Mouse (Mus musculus): ENCODE data around the gene Tmem189. TPM values are rescaled to one million over a fixed set of nuclear protein-coding genes. Genes with fewer than 3 reads are reported as not detected.
A peak's percentile ranks its signal among the peaks of the same experiment; 100 is the strongest.

The Tmem189 gene
- polyA plus RNA-seq, 1 experiment from 2014 or later, result 31.5 TPM

DNA sequence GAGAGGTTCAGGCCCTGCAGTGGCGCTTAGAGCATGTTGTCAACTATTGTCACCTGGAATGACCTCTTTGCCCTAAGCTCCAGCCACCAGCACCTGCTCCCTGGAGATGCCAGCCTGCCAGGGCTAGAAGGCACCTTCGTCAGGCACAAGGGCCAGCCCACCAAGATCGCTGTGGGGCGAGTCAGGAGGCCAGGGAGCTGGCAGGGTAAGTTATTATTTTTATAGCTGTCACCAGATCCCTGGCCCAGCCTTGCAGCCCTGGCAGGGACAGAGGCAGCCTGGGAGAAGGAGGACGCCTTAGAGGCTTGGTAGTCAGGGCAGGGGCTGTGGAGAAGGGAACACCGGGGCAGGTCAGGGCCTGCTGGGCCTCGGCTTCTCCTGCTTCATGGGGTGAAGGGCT, 6.5 kb upstream of the Tmem189 start:
- H3K27ac ChIP-seq (replicated peaks), result no peak overlapping the region
- H3K4me2 ChIP-seq (replicated peaks), result no peak overlapping the region
- H3K27me3 ChIP-seq, result peaks cover 4% of the 10 kb centered on the region; the same call in 1 of the 2 replicates
- no peaks in the 10 kb centered on the region for H3K36me3 ChIP-seq
- no peaks in the 10 kb centered on the region for H3K9me3 ChIP-seq
- no peaks in the 10 kb centered on the region for H3K4me1 ChIP-seq
- H3K4me3 ChIP-seq, result no peak overlapping the region
- 89% methylated on average over 7 of the region's 7 CpGs for WGBS
- ATAC-seq (replicated peaks), result no peak
- H3K9ac ChIP-seq (replicated peaks), result no peak overlapping the region

DNA sequence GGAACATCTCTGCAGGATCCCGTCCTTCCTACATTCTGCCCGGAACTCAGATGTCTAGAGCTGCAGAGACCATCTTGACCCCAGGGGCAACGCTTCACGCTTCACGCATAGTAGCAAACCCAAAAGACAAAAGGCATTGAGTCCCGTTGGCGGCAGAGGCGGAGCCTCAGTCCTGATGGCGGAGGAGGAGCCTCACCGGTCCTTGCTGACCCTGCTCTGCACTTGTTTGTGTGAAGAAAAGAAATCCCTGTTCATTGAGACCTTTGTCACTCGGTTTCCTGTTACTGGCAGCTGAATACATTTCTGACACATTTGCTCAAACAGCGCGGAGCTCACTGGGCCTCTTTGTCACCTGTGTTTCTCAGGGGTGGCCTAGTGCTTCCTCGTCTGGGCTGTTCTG, 5.9 kb upstream of the Tmem189 start:
- Histone ChIP-seq H3K4me3 (no peak overlapping the region), H3K9ac (replicated peaks) (no peak overlapping the region), H3K4me2 (replicated peaks) (no peak overlapping the region), H3K27me3 (peaks cover 10% of the 10 kb centered on the region), H3K36me3 (no peaks in the 10 kb centered on the region), H3K9me3 (no peaks in the 10 kb centered on the region), H3K27ac (replicated peaks) (no peak overlapping the region), H3K4me1 (no peaks in the 10 kb centered on the region)
- ATAC-seq (replicated peaks), result no peak
- WGBS, result 74% methylated on average over 14 of the region's 14 CpGs

DNA sequence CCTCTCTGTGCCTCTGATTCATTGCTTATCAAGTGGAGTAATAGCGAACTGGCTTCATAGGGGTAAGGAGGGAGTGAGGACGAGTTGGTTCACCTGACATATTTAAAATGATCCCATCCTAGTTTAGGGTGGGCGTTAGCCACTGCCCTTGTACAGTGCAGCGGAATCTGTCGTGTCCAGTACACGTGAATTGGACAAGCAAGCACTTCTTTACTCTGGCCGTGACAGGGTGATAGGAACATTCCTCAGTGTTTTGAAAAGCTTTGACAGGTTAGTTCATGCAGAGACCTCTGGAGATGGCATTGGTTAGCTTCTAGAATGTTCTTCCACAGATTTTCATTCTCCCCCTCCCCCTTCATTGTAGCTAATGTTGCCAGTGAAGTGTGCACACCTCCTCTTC, 5.3 kb upstream of the Tmem189 start:
- H3K36me3 ChIP-seq, result no peaks in the 10 kb centered on the region
- no peaks in the 10 kb centered on the region for H3K9me3 ChIP-seq
- H3K9ac ChIP-seq (replicated peaks), result no peak overlapping the region
- H3K27ac ChIP-seq (replicated peaks), result no peak overlapping the region
- 97% methylated on average over 7 of the region's 7 CpGs for WGBS
- H3K4me1 ChIP-seq, result peaks cover under 1% of the 10 kb centered on the region
- H3K4me3 ChIP-seq, result no peak overlapping the region
- H3K4me2 ChIP-seq (replicated peaks), result no peak overlapping the region
- ATAC-seq (replicated peaks), result no peak
- H3K27me3 ChIP-seq, result peaks cover 13% of the 10 kb centered on the region

DNA sequence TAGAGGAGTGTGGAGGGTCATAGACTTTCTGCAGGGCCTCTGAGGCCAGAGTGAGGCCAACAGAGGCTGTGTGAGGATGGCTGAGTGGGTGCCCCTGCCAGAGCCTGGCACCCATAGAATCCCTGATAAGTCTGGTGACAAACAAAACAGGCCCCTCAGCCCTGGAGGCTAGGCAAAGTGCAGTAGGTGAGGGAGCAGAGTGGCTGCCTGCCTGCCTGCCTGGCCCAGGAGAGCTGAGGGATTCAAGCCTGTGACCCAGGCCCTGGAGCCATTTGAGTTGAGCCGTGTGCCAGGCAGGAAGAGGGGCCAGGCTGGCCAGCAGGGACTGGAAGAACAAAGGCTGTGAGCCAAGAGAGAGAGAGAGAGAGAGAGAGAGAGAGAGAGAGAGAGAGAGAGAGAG, 4.6 kb upstream of the Tmem189 start:
- H3K36me3 ChIP-seq, result no peaks in the 10 kb centered on the region
- H3K4me1 ChIP-seq, result peaks cover 8% of the 10 kb centered on the region
- WGBS, result 79% methylated on average over 1 of the region's 1 CpGs
- H3K9me3 ChIP-seq, result no peaks in the 10 kb centered on the region
- no peak overlapping the region for H3K4me3 ChIP-seq
- ATAC-seq (replicated peaks), result no peak
- H3K4me2 ChIP-seq (replicated peaks), result no peak overlapping the region
- H3K9ac ChIP-seq (replicated peaks), result no peak overlapping the region
- H3K27ac ChIP-seq (replicated peaks), result no peak overlapping the region
- peaks cover 21% of the 10 kb centered on the region for H3K27me3 ChIP-seq

DNA sequence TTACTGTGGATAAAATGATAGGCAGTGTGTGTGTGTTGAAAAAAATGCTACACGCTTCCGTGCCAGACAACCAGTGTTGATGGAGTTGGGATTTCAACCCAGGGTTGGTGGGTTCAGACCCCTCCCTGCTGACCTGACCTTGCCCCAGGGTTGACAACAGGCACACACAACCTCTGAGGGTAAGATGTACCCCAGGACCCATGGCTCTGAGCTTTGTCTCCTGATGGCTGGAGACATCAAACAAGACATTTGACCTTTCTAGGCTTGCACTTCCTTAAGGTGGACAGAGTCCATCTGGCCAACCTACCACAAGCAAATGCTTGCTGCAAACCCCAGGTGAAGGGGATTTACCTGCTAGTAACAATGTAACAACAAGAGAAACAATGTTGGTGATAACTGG, 3.9 kb upstream of the Tmem189 start:
- no peaks in the 10 kb centered on the region for H3K36me3 ChIP-seq
- no peak overlapping the region for H3K27ac ChIP-seq (replicated peaks)
- 94% methylated on average over 2 of the region's 2 CpGs for WGBS
- no peaks in the 10 kb centered on the region for H3K9me3 ChIP-seq
- ATAC-seq (replicated peaks), result no peak
- peaks cover 24% of the 10 kb centered on the region for H3K27me3 ChIP-seq
- H3K4me2 ChIP-seq (replicated peaks), result no peak overlapping the region
- no peak overlapping the region for H3K9ac ChIP-seq (replicated peaks)
- H3K4me3 ChIP-seq, result no peak overlapping the region
- H3K4me1 ChIP-seq, result peaks cover 11% of the 10 kb centered on the region

DNA sequence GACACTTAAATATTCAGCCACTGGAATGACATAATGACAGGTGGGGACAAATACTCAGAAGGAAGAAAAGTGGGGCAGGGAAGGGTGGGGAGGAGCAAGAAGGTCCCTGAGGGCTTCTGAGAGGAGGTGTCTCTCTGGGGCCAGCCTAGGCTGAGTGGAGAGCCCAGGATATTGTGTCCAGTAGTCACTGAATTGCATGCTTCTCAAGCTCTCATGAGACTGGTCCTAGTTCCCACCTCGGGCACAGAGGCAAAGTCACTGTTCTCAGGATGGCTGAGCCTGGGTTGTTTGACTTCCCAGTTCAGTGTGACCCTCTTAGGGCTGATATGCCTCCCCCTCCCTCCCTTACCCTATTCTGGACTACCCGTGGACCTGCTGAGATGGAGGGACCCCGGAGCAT, 3.2 kb upstream of the Tmem189 start:
- no peak overlapping the region for H3K4me3 ChIP-seq
- H3K27ac ChIP-seq (replicated peaks), result no peak overlapping the region
- peaks cover 11% of the 10 kb centered on the region for H3K4me1 ChIP-seq
- H3K9ac ChIP-seq (replicated peaks), result no peak overlapping the region
- ATAC-seq (replicated peaks), result no peak
- H3K27me3 ChIP-seq, result peaks cover 28% of the 10 kb centered on the region
- WGBS, result 82% methylated on average over 3 of the region's 3 CpGs
- no peak overlapping the region for H3K4me2 ChIP-seq (replicated peaks)
- H3K9me3 ChIP-seq, result no peaks in the 10 kb centered on the region
- H3K36me3 ChIP-seq, result no peaks in the 10 kb centered on the region

DNA sequence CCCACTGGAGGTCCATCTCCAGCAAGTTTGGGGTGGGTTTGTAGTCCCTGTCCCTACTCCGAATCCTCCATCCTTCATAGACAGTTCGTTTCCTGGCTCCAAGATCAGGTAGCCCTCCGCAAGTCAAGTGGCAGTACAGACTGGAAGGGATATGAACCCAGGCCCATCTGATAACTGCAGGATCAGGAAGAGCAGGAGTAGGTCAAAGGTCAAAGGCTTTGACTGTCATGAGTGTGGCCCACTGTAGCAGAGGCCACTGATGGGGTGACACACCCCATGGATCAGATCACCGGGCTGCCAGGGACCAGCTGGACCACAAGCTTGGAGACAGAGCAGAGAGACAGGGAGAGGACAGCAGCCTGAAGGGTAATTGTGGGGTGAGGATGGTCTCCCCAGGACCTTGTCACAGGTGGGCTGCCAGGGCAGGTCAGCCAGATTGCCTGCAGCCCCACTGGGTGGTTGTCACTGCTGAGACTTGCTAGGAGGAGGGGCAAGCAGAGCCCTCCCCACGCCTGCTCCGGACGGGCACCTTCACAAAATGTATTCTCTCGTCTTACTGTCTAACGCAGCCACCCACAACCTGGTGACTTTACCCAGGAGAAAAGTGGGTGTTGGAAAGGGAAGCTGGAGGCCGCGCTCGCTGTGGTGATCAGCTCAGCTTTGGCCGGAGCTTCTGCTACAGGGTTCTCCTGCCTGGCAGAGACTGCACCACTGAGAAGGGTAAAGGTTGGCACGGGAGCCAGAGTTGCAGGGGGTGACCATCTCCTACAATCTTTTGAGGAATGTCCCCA, 2.4 kb upstream of the Tmem189 start:
- Histone ChIP-seq H3K9me3 (no peaks in the 10 kb centered on the region), H3K36me3 (no peaks in the 10 kb centered on the region), H3K27ac (replicated peaks) (no peak overlapping the region), H3K4me3 (no peak overlapping the region), H3K9ac (replicated peaks) (no peak overlapping the region), H3K4me2 (replicated peaks) (no peak overlapping the region), H3K4me1 (peaks cover 11% of the 10 kb centered on the region), H3K27me3 (peaks cover 28% of the 10 kb centered on the region)
- ATAC-seq (replicated peaks), result no peak
- 88% methylated on average over 14 of the region's 14 CpGs for WGBS

DNA sequence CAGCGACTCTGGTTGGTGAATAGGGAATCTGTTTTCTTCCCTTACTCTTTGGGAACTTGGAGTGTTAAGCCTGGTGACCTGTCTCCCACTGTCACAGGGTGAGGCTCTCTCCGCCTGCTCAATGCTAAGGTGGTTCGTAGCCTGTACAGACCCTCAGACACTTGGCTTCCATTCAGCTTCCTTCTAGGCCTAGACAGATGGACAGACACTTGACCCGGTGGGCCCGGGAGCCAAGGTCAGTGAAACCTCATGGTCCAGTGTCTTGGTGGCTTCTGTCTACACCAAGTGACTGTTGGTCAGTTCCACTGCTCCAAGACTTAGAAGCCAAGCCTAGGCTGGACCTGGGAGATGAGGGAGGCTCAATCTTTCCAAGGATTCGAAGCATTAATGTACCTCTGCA, 1.8 kb upstream of the Tmem189 start:
- H3K4me2 ChIP-seq (replicated peaks), result no peak overlapping the region
- H3K27me3 ChIP-seq, result peaks cover 28% of the 10 kb centered on the region
- no peak overlapping the region for H3K4me3 ChIP-seq
- peaks cover 11% of the 10 kb centered on the region for H3K4me1 ChIP-seq
- no peak overlapping the region for H3K9ac ChIP-seq (replicated peaks)
- H3K9me3 ChIP-seq, result no peaks in the 10 kb centered on the region
- no peak for ATAC-seq (replicated peaks)
- H3K27ac ChIP-seq (replicated peaks), result no peak overlapping the region
- no peaks in the 10 kb centered on the region for H3K36me3 ChIP-seq
- 91% methylated on average over 6 of the region's 6 CpGs for WGBS

DNA sequence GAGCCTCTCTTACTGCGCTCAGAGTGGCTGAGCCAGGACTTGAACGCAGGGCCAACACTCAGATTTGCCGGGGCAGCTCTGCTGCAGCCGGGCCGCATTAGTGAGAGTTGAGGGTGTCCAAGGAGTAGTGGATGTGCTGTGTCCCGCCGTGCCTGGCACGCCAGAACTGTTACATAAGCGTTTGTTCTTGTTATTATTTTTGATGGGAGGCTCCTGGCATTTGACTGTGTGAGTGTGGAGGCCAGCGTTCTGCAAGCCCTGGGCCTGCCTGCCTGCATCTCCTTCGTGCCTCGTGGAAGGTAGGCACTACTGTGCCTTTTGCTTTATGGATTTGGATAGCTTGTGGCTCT, 1.3 kb upstream of the Tmem189 start:
- peaks cover 28% of the 10 kb centered on the region for H3K27me3 ChIP-seq
- H3K36me3 ChIP-seq, result no peaks in the 10 kb centered on the region
- H3K9ac ChIP-seq (replicated peaks), result no peak overlapping the region
- H3K4me3 ChIP-seq, result no peak overlapping the region
- ATAC-seq (replicated peaks), result no peak
- no peak overlapping the region for H3K27ac ChIP-seq (replicated peaks)
- no peaks in the 10 kb centered on the region for H3K9me3 ChIP-seq
- H3K4me1 ChIP-seq, result peaks cover 11% of the 10 kb centered on the region
- no peak overlapping the region for H3K4me2 ChIP-seq (replicated peaks)
- whole genome bisulfite sequencing, result 88% methylated on average over 12 of the region's 12 CpGs

DNA sequence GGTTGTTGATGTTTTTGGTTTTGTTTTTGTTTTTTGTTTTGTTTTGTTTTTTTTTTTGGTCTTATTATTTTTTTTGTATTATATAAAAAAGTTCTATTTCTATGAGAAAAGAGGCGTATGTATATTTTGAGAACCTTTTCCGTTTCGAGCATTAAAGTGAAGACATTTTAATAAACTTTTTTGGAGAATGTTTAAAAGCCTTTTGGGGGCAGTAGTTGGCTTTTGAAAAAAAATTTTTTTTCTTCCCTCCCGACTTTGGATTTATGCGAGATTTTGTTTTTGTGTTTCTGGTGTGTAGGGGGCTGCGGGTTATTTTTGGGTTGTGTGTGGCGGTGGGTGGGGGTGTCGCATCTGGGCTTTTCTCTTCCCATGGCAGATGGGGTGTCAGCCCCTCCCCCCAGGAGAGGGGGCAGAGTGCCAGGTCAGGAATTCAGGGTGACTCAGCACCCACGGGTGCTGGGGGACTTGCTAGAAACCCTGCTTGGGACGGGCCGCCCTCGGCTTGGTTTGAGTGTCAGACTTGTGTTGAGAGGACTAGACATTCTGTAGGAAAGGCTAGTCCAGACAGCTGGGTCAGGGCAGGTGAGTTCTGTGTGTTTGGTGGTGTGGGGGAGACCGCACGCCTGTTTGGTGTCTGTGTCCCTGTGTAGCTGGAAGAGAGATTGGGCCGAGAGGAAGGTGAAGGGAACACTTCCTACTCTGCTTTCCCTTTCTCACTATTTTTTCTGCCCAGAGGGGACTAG, 768 bp upstream of the Tmem189 start:
- WGBS, result 65% methylated on average over 15 of the region's 15 CpGs
- Histone ChIP-seq H3K9ac (replicated peaks) (no peak overlapping the region), H3K4me3 (peak overlapping the region; percentile 62), H3K4me2 (replicated peaks) (peak overlapping the region; percentile 87), H3K4me1 (peaks cover 11% of the 10 kb centered on the region), H3K27ac (replicated peaks) (no peak overlapping the region), H3K27me3 (peaks cover 28% of the 10 kb centered on the region), H3K36me3 (no peaks in the 10 kb centered on the region), H3K9me3 (no peaks in the 10 kb centered on the region)
- ATAC-seq (replicated peaks), result no peak

DNA sequence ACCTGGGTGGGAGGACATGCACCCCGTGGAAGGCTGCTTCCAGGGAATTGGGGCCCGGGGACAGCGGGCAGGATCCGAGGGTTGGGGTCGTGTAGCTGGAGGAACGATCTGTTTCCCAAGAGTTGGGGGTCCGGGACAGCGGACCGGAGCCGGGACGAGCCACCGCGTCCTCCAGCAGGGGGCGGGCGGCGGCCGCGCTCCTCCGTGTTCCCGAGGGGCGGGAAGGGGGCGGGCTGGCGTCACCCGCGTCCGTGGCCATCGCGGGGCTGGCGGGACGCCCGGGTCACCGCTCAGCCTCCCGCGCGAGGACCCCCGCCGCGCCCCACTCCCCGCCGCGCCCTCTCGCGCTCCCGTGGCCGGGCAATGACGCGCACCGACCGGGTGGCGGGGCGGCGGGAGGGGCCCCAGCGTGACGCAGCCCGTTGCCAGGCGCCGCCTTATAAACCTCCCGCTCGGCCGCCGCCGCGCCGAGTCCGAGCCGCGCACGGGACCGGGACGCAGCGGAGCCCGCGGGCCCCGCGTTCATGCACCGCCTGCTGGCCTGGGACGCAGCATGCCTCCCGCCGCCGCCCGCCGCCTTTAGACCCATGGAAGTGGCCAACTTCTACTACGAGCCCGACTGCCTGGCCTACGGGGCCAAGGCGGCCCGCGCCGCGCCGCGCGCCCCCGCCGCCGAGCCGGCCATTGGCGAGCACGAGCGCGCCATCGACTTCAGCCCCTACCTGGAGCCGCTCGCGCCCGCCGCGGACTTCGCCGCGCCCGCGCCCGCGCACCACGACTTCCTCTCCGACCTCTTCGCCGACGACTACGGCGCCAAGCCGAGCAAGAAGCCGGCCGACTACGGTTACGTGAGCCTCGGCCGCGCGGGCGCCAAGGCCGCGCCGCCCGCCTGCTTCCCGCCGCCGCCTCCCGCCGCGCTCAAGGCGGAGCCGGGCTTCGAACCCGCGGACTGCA, 847 bp downstream of the Tmem189 start, which contains the start of gene Cebpb:
TSS of gene Cebpb (plus strand) at position 418 of the 954 bp plus-strand sequence.
- H3K36me3 ChIP-seq, result no peaks in the 10 kb centered on the region
- no peak within 1 kb of the TSS for H3K27ac ChIP-seq (replicated peaks)
- ATAC-seq (replicated peaks), result peak; percentile 59
- H3K4me2 ChIP-seq (replicated peaks), result peak within 1 kb of the TSS; percentile 87
- peak within 1 kb of the TSS; percentile 43 for H3K9ac ChIP-seq (replicated peaks)
- peak within 1 kb of the TSS; percentile 62 for H3K4me3 ChIP-seq
- peaks cover 11% of the 10 kb centered on the region for H3K4me1 ChIP-seq
- peaks cover 28% of the 10 kb centered on the region for H3K27me3 ChIP-seq
- H3K9me3 ChIP-seq, result no peaks in the 10 kb centered on the region
- 0% methylated on average over 116 of the region's 147 CpGs for WGBS

DNA sequence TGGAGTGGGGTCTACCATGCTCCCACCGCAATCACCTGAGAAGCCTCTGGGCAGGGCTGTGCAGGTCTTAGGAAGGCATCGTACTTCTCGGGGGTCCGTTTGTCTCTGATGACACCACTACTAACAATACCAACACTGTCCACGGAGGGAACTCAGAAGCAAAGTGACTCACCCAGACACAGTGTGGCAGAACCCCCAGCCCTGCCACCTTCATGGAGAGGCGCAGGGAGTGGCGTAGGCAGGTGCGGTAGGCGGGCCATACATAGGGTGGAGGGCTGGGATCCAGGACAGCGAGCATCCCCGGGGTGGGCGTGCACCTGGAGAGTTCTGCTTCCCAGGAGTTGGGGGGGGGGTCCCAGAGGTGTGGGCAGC, 1.5 kb downstream of the Tmem189 start:
- ATAC-seq (replicated peaks), result peak; percentile 47
- Histone ChIP-seq H3K36me3 (no peaks in the 10 kb centered on the region), H3K9ac (replicated peaks) (no peak overlapping the region), H3K27me3 (peaks cover 28% of the 10 kb centered on the region), H3K4me1 (peaks cover 11% of the 10 kb centered on the region), H3K27ac (replicated peaks) (no peak overlapping the region), H3K4me2 (replicated peaks) (peak overlapping the region; percentile 87), H3K4me3 (peak overlapping the region; percentile 62), H3K9me3 (no peaks in the 10 kb centered on the region)
- WGBS, result 18% methylated on average over 12 of the region's 12 CpGs

Measured in forebrain, embryonic 15.5 days (tissue).